8 mouse cellular contexts compared by ENCODE assay signal in the genomic region with DNA sequence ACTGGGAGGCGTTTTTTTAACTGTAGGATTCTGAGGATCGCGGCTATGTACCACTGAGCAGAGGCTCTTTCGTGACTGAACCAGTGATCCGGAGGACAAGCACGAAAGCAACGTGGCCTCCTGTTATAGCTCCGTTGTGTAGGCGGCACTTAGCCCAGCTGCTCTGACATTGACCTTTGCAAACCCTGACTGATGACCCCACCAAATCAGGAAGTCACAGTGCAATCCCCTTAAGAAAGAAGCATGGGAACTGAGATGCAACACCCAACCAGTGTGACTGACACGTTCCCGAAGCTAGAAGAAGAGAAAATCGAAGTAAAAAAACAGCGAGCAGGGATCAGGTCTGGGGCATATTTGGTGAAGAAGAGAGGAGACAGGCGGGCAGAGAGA. TPM values are rescaled to one million over a fixed set of nuclear protein-coding genes. Genes with fewer than 3 reads are reported as not detected.
DNase-seq lines count a peak whose midpoint lies in the region; ATAC-seq and TF ChIP-seq lines count a peak whose summit lies in the region.

No protein-coding gene starts in this region.

- ATAC-seq in heart, embryonic 12.5 days (ENCODE audit: insufficient number of reproducible peaks, low FRiP score) = no peak
- ATAC-seq in midbrain, embryonic 16.5 days = no peak

- peak overlapping the region; percentile 56 for H3K4me2 ChIP-seq in heart, embryonic 12.5 days
- peak overlapping the region; percentile 26 for H3K4me2 ChIP-seq in midbrain, embryonic 16.5 days (ENCODE audit: low read length)

- H3K9me3 ChIP-seq in heart, embryonic 12.5 days (replicated peaks) = no peaks in the 10 kb centered on the region
- H3K9me3 ChIP-seq in midbrain, embryonic 16.5 days (replicated peaks; ENCODE audit: control insufficient read depth, low read length, poor library complexity, severe bottlenecking) = no peaks in the 10 kb centered on the region

- no peaks in the 10 kb centered on the region for H3K36me3 ChIP-seq in heart, embryonic 12.5 days
- no peaks in the 10 kb centered on the region for H3K36me3 ChIP-seq in midbrain, embryonic 16.5 days (ENCODE audit: control insufficient read depth, insufficient read depth, low read length)

- H3K9ac ChIP-seq in heart, embryonic 12.5 days = no peak overlapping the region
- H3K9ac ChIP-seq in midbrain, embryonic 16.5 days (ENCODE audit: low read depth, low read length) = no peak overlapping the region

- H3K4me1 ChIP-seq in heart, embryonic 12.5 days (replicated peaks) = no peaks in the 10 kb centered on the region
- H3K4me1 ChIP-seq in midbrain, embryonic 16.5 days (ENCODE audit: control insufficient read depth, insufficient read depth, low read length) = no peaks in the 10 kb centered on the region

- 57% methylated on average over 14 of the region's 14 CpGs for WGBS in heart, embryonic 12.5 days
- WGBS in midbrain, embryonic 16.5 days = 58% methylated on average over 14 of the region's 14 CpGs

- DNase-seq in left cerebral cortex, adult 2 months (ENCODE audit: extremely low spot score in 1 of 2, low spot score in 2 of 2) = no peak
- DNase-seq in left cerebral cortex, postnatal 10 days (ENCODE audit: extremely low spot score in 1 of 2, low spot score in 2 of 2) = no peak
- DNase-seq in kidney, postnatal 36 days = peak; percentile 34 to 43
- no peak for DNase-seq in thymus, postnatal 14 days
- DNase-seq in urinary bladder, postnatal 14 days (ENCODE audit: low spot score) = no peak
- no peak for DNase-seq in c-Kit-positive CD71-positive TER-119-positive erythroid progenitor cells, embryonic 14.5 days (ENCODE audit: low spot score)

- 0 out of 2 replicates have a peak overlapping the region, but pooled peaks have one; percentile 9 for H3K4me3 ChIP-seq in left cerebral cortex, adult 2 months
- H3K4me3 ChIP-seq in heart, embryonic 12.5 days = peak overlapping the region; percentile 9; the same call in 1 of the 2 replicates
- H3K4me3 ChIP-seq in midbrain, embryonic 16.5 days (ENCODE audit: low read depth, low read length) = no peak overlapping the region

- no peaks in the 10 kb centered on the region for H3K27me3 ChIP-seq in heart, embryonic 12.5 days (replicated peaks)
- no peaks in the 10 kb centered on the region for H3K27me3 ChIP-seq in midbrain, embryonic 16.5 days (ENCODE audit: control insufficient read depth, insufficient read depth, low read depth, low read length)

- no peak overlapping the region for H3K27ac ChIP-seq in left cerebral cortex, adult 2 months
- no peak overlapping the region for H3K27ac ChIP-seq in heart, embryonic 12.5 days (ENCODE audit: poor library complexity, severe bottlenecking)
- no peak overlapping the region for H3K27ac ChIP-seq in midbrain, embryonic 16.5 days (ENCODE audit: low read length)

- TF ChIP-seq CTCF in left cerebral cortex, adult 2 months (IDR thresholded peaks at IDR 0.05) = no peak

- intact Hi-C loops in left cerebral cortex, adult 2 months (cut with DNase I) = loop anchor here (1.0 kb wide), 1 partner anchor 66 kb away; no protein-coding TSS in a partner anchor
- intact Hi-C loops in left cerebral cortex, postnatal 10 days (cut with DNase I) = loop anchor here (2.0 kb wide), 1 partner anchor 66 kb away; no protein-coding TSS in a partner anchor

RNA-seq across cellular contexts. Expression of a gene that starts 6.6 kb away (rescaled TPM):
- under 1 TPM in 1 of 2 experiments, not detected in 1; 0.54 TPM for total RNA-seq in left cerebral cortex, adult 2 months (2021)
- total RNA-seq in left cerebral cortex, postnatal 10 days (2021) = 1 to 10 TPM; 1.4 to 1.7 TPM
- polyA plus RNA-seq in heart, embryonic 12.5 days (2016; fragmentation: Nextera tagmentation; extraction: Ambion mirVana) = not detected in 2 replicates
- polyA plus RNA-seq in midbrain, embryonic 16.5 days (2015; fragmentation: Nextera tagmentation; extraction: Ambion mirVana) = not detected in 2 replicates

RNA-seq across cellular contexts. Expression of a gene that starts 9.6 kb away (rescaled TPM):
- total RNA-seq in left cerebral cortex, adult 2 months (2021) = 1 to 10 TPM in 1 of 2 experiments, under 1 TPM in 1; 0.61 to 1.0 TPM
- 1 to 10 TPM in 1 of 2 experiments, under 1 TPM in 1; 0.67 to 2.5 TPM for total RNA-seq in left cerebral cortex, postnatal 10 days (2021)
- not detected in 2 replicates for polyA plus RNA-seq in heart, embryonic 12.5 days (2016; fragmentation: Nextera tagmentation; extraction: Ambion mirVana)
- not detected in 2 replicates for polyA plus RNA-seq in midbrain, embryonic 16.5 days (2015; fragmentation: Nextera tagmentation; extraction: Ambion mirVana)

RNA-seq across cellular contexts. Expression of a gene that starts 10.2 kb away (rescaled TPM):
- total RNA-seq in left cerebral cortex, adult 2 months (2021) = 1 to 10 TPM; 6.0 to 6.6 TPM
- 10 to 100 TPM; 15.1 to 18.3 TPM for total RNA-seq in left cerebral cortex, postnatal 10 days (2021)
- polyA plus RNA-seq in heart, embryonic 12.5 days (2016; fragmentation: Nextera tagmentation; extraction: Ambion mirVana) = 0.08 TPM in 1 of 2 replicates, not detected in the other
- polyA plus RNA-seq in midbrain, embryonic 16.5 days (2015; fragmentation: Nextera tagmentation; extraction: Ambion mirVana) = 1.6 and 3.1 TPM in 2 replicates

RNA-seq across cellular contexts. Expression of a gene that starts 30.7 kb away (rescaled TPM):
- not detected for total RNA-seq in left cerebral cortex, adult 2 months (2021)
- not detected for total RNA-seq in left cerebral cortex, postnatal 10 days (2021)
- 0.58 and 1.1 TPM in 2 replicates for polyA plus RNA-seq in heart, embryonic 12.5 days (2016; fragmentation: Nextera tagmentation; extraction: Ambion mirVana)
- polyA plus RNA-seq in midbrain, embryonic 16.5 days (2015; fragmentation: Nextera tagmentation; extraction: Ambion mirVana) = not detected in 2 replicates

RNA-seq across cellular contexts. Expression of a gene that starts 39.3 kb away (rescaled TPM):
- total RNA-seq in left cerebral cortex, adult 2 months (2021) = not detected
- not detected for total RNA-seq in left cerebral cortex, postnatal 10 days (2021)
- not detected in 2 replicates for polyA plus RNA-seq in heart, embryonic 12.5 days (2016; fragmentation: Nextera tagmentation; extraction: Ambion mirVana)
- polyA plus RNA-seq in midbrain, embryonic 16.5 days (2015; fragmentation: Nextera tagmentation; extraction: Ambion mirVana) = not detected in 2 replicates

Comparison
In these comparisons a context has a peak if more than half of its experiments do, and no peak if none do; other contexts are left out.
1. DNase-seq: peak in kidney, postnatal 36 days (2 of 2); none in left cerebral cortex, adult 2 months (0 of 2), left cerebral cortex, postnatal 10 days (0 of 2), thymus, postnatal 14 days (single experiment), urinary bladder, postnatal 14 days (single experiment) and c-Kit-positive CD71-positive TER-119-positive erythroid progenitor cells, embryonic 14.5 days (single experiment).